Comparison of ENCODE assay signal across 8 mouse cellular contexts in genomic region chr4:133574843-133575202, GRCm38 (mm10). TPM values are rescaled to one million over a fixed set of nuclear protein-coding genes. Genes with fewer than 3 reads are reported as not detected.
DNase-seq lines count a peak whose midpoint lies in the region; ATAC-seq and TF ChIP-seq lines count a peak whose summit lies in the region.

No protein-coding gene starts in this region.

- H3K36me3 ChIP-seq in lung, embryonic 14.5 days (ENCODE audit: insufficient read depth): peaks cover 13% of the 10 kb centered on the region
- peaks cover 18% of the 10 kb centered on the region for H3K36me3 ChIP-seq in embryonic facial prominence, embryonic 15.5 days
- H3K36me3 ChIP-seq in limb, embryonic 11.5 days (ENCODE audit: control insufficient read depth, insufficient read depth, low read length): peaks cover 3% of the 10 kb centered on the region; the same call in 1 of the 2 replicates
- peaks cover 22% of the 10 kb centered on the region for H3K36me3 ChIP-seq in neural tube, embryonic 15.5 days

- H3K9me3 ChIP-seq in lung, embryonic 14.5 days (ENCODE audit: low read depth, low read length): no peaks in the 10 kb centered on the region
- no peaks in the 10 kb centered on the region for H3K9me3 ChIP-seq in embryonic facial prominence, embryonic 15.5 days (replicated peaks)
- no peaks in the 10 kb centered on the region for H3K9me3 ChIP-seq in limb, embryonic 11.5 days (ENCODE audit: control insufficient read depth, low read length)
- no peaks in the 10 kb centered on the region for H3K9me3 ChIP-seq in neural tube, embryonic 15.5 days (replicated peaks)

- DNase-seq in lung, embryonic 14.5 days: no peak
- no peak for DNase-seq in lung, postnatal 25 days (ENCODE audit: low spot score)
- no peak for DNase-seq in limb, embryonic 11.5 days (ENCODE audit: low spot score)
- no peak for DNase-seq in left cerebral cortex, postnatal 36 days (ENCODE audit: low spot score in 2 of 2)
- no peak for DNase-seq in B cell, adult 2 months
- DNase-seq in cerebellum, adult 8-10 months: no peak

- H3K9ac ChIP-seq in lung, embryonic 14.5 days: peak overlapping the region; percentile 88
- H3K9ac ChIP-seq in embryonic facial prominence, embryonic 15.5 days: peak overlapping the region; percentile 75
- H3K9ac ChIP-seq in limb, embryonic 11.5 days (ENCODE audit: low read length): peak overlapping the region; percentile 90
- peak overlapping the region; percentile 84 for H3K9ac ChIP-seq in neural tube, embryonic 15.5 days (replicated peaks)

- H3K4me3 ChIP-seq in lung, embryonic 14.5 days (ENCODE audit: low read depth, low read length): peak overlapping the region; percentile 98
- H3K4me3 ChIP-seq in embryonic facial prominence, embryonic 15.5 days (replicated peaks): peak overlapping the region; percentile 81
- H3K4me3 ChIP-seq in limb, embryonic 11.5 days (ENCODE audit: low read depth, low read length): peak overlapping the region; percentile 100
- peak overlapping the region; percentile 95 for H3K4me3 ChIP-seq in neural tube, embryonic 15.5 days (replicated peaks)

- H3K4me2 ChIP-seq in lung, embryonic 14.5 days: peak overlapping the region; percentile 93
- H3K4me2 ChIP-seq in embryonic facial prominence, embryonic 15.5 days (replicated peaks): peak overlapping the region; percentile 85
- peak overlapping the region; percentile 88 for H3K4me2 ChIP-seq in limb, embryonic 11.5 days (ENCODE audit: low read depth, severe bottlenecking)
- H3K4me2 ChIP-seq in neural tube, embryonic 15.5 days: peak overlapping the region; percentile 82

- TF ChIP-seq CTCF in lung, embryonic 14.5 days (IDR thresholded peaks at IDR 0.05; ENCODE audit: low read depth): no peak

- H3K27ac ChIP-seq in lung, embryonic 14.5 days (ENCODE audit: low read depth): no peak overlapping the region
- H3K27ac ChIP-seq in embryonic facial prominence, embryonic 15.5 days (replicated peaks): peak overlapping the region; percentile 88; the same call in 1 of the 2 replicates
- H3K27ac ChIP-seq in limb, embryonic 11.5 days (replicated peaks; ENCODE audit: low read depth, low read length): peak overlapping the region; percentile 73; the same call in 1 of the 2 replicates
- H3K27ac ChIP-seq in neural tube, embryonic 15.5 days (replicated peaks): peak overlapping the region; percentile 60; the same call in 1 of the 2 replicates

- 0 out of 2 replicates have a peak, but pooled peaks cover 3% of the 10 kb centered on the region for H3K4me1 ChIP-seq in lung, embryonic 14.5 days (ENCODE audit: insufficient read depth)
- H3K4me1 ChIP-seq in embryonic facial prominence, embryonic 15.5 days: peaks cover 13% of the 10 kb centered on the region
- H3K4me1 ChIP-seq in limb, embryonic 11.5 days (ENCODE audit: control insufficient read depth, insufficient read depth, low read length): peaks cover 2% of the 10 kb centered on the region; the same call in 1 of the 2 replicates
- peaks cover 16% of the 10 kb centered on the region for H3K4me1 ChIP-seq in neural tube, embryonic 15.5 days

- intact Hi-C loops in left cerebral cortex, postnatal 36 days (cut with DNase I): no loop called here

- ATAC-seq in lung, embryonic 14.5 days (ENCODE audit: insufficient read depth): peak; percentile 75
- ATAC-seq in embryonic facial prominence, embryonic 15.5 days (ENCODE audit: insufficient number of reproducible peaks, low FRiP score, low TSS enrichment, low read depth): peak; percentile 49
- ATAC-seq in limb, embryonic 11.5 days (ENCODE audit: insufficient number of reproducible peaks, low FRiP score, low TSS enrichment, low read depth): peak; percentile 33; the same call in 1 of the 2 replicates
- ATAC-seq in neural tube, embryonic 15.5 days (ENCODE audit: low FRiP score): peak; percentile 62; the same call in 1 of the 2 replicates

- WGBS in lung, embryonic 14.5 days: under 1% methylated on average over 41 of the region's 41 CpGs
- WGBS in embryonic facial prominence, embryonic 15.5 days: under 1% methylated on average over 41 of the region's 41 CpGs
- 1% methylated on average over 38 of the region's 41 CpGs for WGBS in limb, embryonic 11.5 days
- WGBS in neural tube, embryonic 15.5 days: under 1% methylated on average over 41 of the region's 41 CpGs

- H3K27me3 ChIP-seq in lung, embryonic 14.5 days (ENCODE audit: insufficient read depth, low read length): no peaks in the 10 kb centered on the region
- no peaks in the 10 kb centered on the region for H3K27me3 ChIP-seq in embryonic facial prominence, embryonic 15.5 days
- no peaks in the 10 kb centered on the region for H3K27me3 ChIP-seq in limb, embryonic 11.5 days (ENCODE audit: control insufficient read depth, insufficient read depth, low read length)
- H3K27me3 ChIP-seq in neural tube, embryonic 15.5 days (replicated peaks): no peaks in the 10 kb centered on the region

RNA-seq across cellular contexts. Expression of gene Gpatch3, which starts 0.3 kb away (rescaled TPM):
- 8.0 and 8.7 TPM in 2 replicates for polyA plus RNA-seq in lung, embryonic 14.5 days (2014; fragmentation: Nextera tagmentation; extraction: Ambion mirVana)
- polyA plus RNA-seq in embryonic facial prominence, embryonic 15.5 days (2015; fragmentation: Nextera tagmentation; extraction: Ambion mirVana): 7.1 and 7.7 TPM in 2 replicates
- polyA plus RNA-seq in limb, embryonic 11.5 days (2014; fragmentation: Nextera tagmentation; extraction: Ambion mirVana): 9.0 and 10.3 TPM in 2 replicates
- polyA plus RNA-seq in neural tube, embryonic 15.5 days (2015; fragmentation: Nextera tagmentation; extraction: Ambion mirVana): 5.8 TPM in 2 replicates
- 10 to 100 TPM in 1 of 2 experiments, 1 to 10 TPM in 1; 9.2 to 10.3 TPM for total RNA-seq in left cerebral cortex, postnatal 36 days (2021)

RNA-seq across cellular contexts. Expression of gene Gpn2, which starts 9.3 kb away (rescaled TPM):
- 21.1 and 23.7 TPM in 2 replicates for polyA plus RNA-seq in lung, embryonic 14.5 days (2014; fragmentation: Nextera tagmentation; extraction: Ambion mirVana)
- polyA plus RNA-seq in embryonic facial prominence, embryonic 15.5 days (2015; fragmentation: Nextera tagmentation; extraction: Ambion mirVana): 19.2 and 24.9 TPM in 2 replicates
- polyA plus RNA-seq in limb, embryonic 11.5 days (2014; fragmentation: Nextera tagmentation; extraction: Ambion mirVana): 26.6 and 27.2 TPM in 2 replicates
- 17.0 and 17.2 TPM in 2 replicates for polyA plus RNA-seq in neural tube, embryonic 15.5 days (2015; fragmentation: Nextera tagmentation; extraction: Ambion mirVana)
- 10 to 100 TPM in 1 of 2 experiments, 1 to 10 TPM in 1; 9.5 to 10.7 TPM for total RNA-seq in left cerebral cortex, postnatal 36 days (2021)

RNA-seq across cellular contexts. Expression of gene Nr0b2, which starts 21.6 kb away (rescaled TPM):
- 0.39 TPM in 1 of 2 replicates, not detected in the other for polyA plus RNA-seq in lung, embryonic 14.5 days (2014; fragmentation: Nextera tagmentation; extraction: Ambion mirVana)
- polyA plus RNA-seq in embryonic facial prominence, embryonic 15.5 days (2015; fragmentation: Nextera tagmentation; extraction: Ambion mirVana): 0.15 TPM in 1 of 2 replicates, not detected in the other
- polyA plus RNA-seq in limb, embryonic 11.5 days (2014; fragmentation: Nextera tagmentation; extraction: Ambion mirVana): not detected in 2 replicates
- 0.13 and 0.47 TPM in 2 replicates for polyA plus RNA-seq in neural tube, embryonic 15.5 days (2015; fragmentation: Nextera tagmentation; extraction: Ambion mirVana)
- total RNA-seq in left cerebral cortex, postnatal 36 days (2021): not detected

RNA-seq across cellular contexts. Expression of gene Sfn, which starts 27.1 kb away (rescaled TPM):
- 10.4 and 10.6 TPM in 2 replicates for polyA plus RNA-seq in lung, embryonic 14.5 days (2014; fragmentation: Nextera tagmentation; extraction: Ambion mirVana)
- polyA plus RNA-seq in embryonic facial prominence, embryonic 15.5 days (2015; fragmentation: Nextera tagmentation; extraction: Ambion mirVana): 347 and 362 TPM in 2 replicates
- 34.9 and 45.1 TPM in 2 replicates for polyA plus RNA-seq in limb, embryonic 11.5 days (2014; fragmentation: Nextera tagmentation; extraction: Ambion mirVana)
- polyA plus RNA-seq in neural tube, embryonic 15.5 days (2015; fragmentation: Nextera tagmentation; extraction: Ambion mirVana): 1.7 and 32.5 TPM in 2 replicates
- total RNA-seq in left cerebral cortex, postnatal 36 days (2021): 1 to 10 TPM; 1.9 to 2.5 TPM

RNA-seq across cellular contexts. Expression of gene Nudc, which starts 29.0 kb away (rescaled TPM):
- polyA plus RNA-seq in lung, embryonic 14.5 days (2014; fragmentation: Nextera tagmentation; extraction: Ambion mirVana): 248 and 258 TPM in 2 replicates
- 314 and 355 TPM in 2 replicates for polyA plus RNA-seq in embryonic facial prominence, embryonic 15.5 days (2015; fragmentation: Nextera tagmentation; extraction: Ambion mirVana)
- 354 and 372 TPM in 2 replicates for polyA plus RNA-seq in limb, embryonic 11.5 days (2014; fragmentation: Nextera tagmentation; extraction: Ambion mirVana)
- 269 and 290 TPM in 2 replicates for polyA plus RNA-seq in neural tube, embryonic 15.5 days (2015; fragmentation: Nextera tagmentation; extraction: Ambion mirVana)
- total RNA-seq in left cerebral cortex, postnatal 36 days (2021): 100 to 1,000 TPM; 139 to 143 TPM
